Mouse (Mus musculus) forebrain, postnatal 0 days (tissue): ENCODE measurements around the gene Dnajc7. TPM values are rescaled to one million over a fixed set of nuclear protein-coding genes. Genes with fewer than 3 reads are reported as not detected.
A peak's percentile ranks its signal among the peaks of the same experiment; 100 is the strongest.

Source experiments
- ATAC-seq: fragments of 200-750 bp; cut with Nextera tagmentation; 2 replicates; pipeline ENCODE4 v1.8.0; 2017; ENCODE audit warnings: mild to moderate bottlenecking, moderate library complexity
- DNase-seq: peaks from one replicate; pipeline ENCODE4 v3.0.0-alpha.2; 2015
- H3K27ac ChIP-seq: fragments of 300-500 bp; sonication (generic); 2 replicates; pipeline ENCODE4 v1.5.1; 2014; ENCODE audit warnings: low read depth, mild to moderate bottlenecking, antibody characterized with exemption, low read length, moderate library complexity, mixed read lengths
- H3K27me3 ChIP-seq: fragments of 300-500 bp; sonication (generic); 2 replicates; pipeline ENCODE4 v1.6.1; 2014; ENCODE audit warnings: mild to moderate bottlenecking, low read length, mixed read lengths; ENCODE audit not compliant: insufficient read depth
- H3K36me3 ChIP-seq: fragments of 300-500 bp; sonication (generic); 2 replicates; pipeline ENCODE4 v1.6.1; 2014; ENCODE audit warnings: mild to moderate bottlenecking, moderate library complexity; ENCODE audit not compliant: insufficient read depth
- H3K4me1 ChIP-seq: fragments of 300-500 bp; sonication (generic); 2 replicates; pipeline ENCODE4 v1.6.1; 2014; ENCODE audit warnings: antibody characterized with exemption; ENCODE audit not compliant: insufficient read depth
- H3K4me2 ChIP-seq: fragments of 300-500 bp; sonication (generic); 2 replicates; pipeline ENCODE4 v1.6.1; 2014; ENCODE audit warnings: low read depth, mild to moderate bottlenecking, moderate library complexity
- H3K4me3 ChIP-seq: fragments of 300-500 bp; sonication (generic); 2 replicates; pipeline ENCODE4 v1.5.1; 2014; ENCODE audit warnings: low read depth, low read length, mixed read lengths
- H3K9ac ChIP-seq: fragments of 300-500 bp; sonication (generic); 2 replicates; pipeline ENCODE4 v1.6.1; 2014; ENCODE audit warnings: mild to moderate bottlenecking
- H3K9me3 ChIP-seq: fragments of 300-500 bp; sonication (generic); 2 replicates; pipeline ENCODE4 v1.6.1; 2016; ENCODE audit warnings: low read length
- CTCF ChIP-seq: sonication (generic); IDR thresholded peaks from 2 replicates; pipeline ENCODE4 v1.5.1; 2016; ENCODE audit warnings: antibody characterized with exemption, control low read depth, low read depth
- WGBS: fragments of 180-500 bp; shearing (Covaris S2); extraction: QIAGEN DNeasy Blood & Tissue Kit; methylation state at CpG from one replicate; pipeline ENCODE4 v1.1.7; 2014; 5-methylcytosine and 5-hydroxymethylcytosine counted together
- polyA plus RNA-seq: library from polyadenylated mRNA; unstranded; fragments of >200 nt; fragmentation: Nextera tagmentation; extraction: Ambion mirVana; gene quantifications from 2 replicates; pipeline ENCODE4 v1.2.1, GENCODE M21; 2015
- total RNA-seq: library from RNA; depleted of rRNA; stranded (reverse); fragments of >200 nt; gene quantifications from 2 replicates; pipeline ENCODE4 v1.2.3, GENCODE M21; 2014

Gene Dnajc7
- total and polyA plus RNA-seq, 2 experiments from 2014 or later, result 111 to 248 TPM

GRCm38 (mm10) chr11:100608796-100609195 is 11.2 kb downstream of the Dnajc7 start:
- H3K4me2 ChIP-seq, result no peak overlapping the region
- H3K4me3 ChIP-seq, result no peak overlapping the region
- H3K9me3 ChIP-seq, result no peaks in the 10 kb centered on the region
- TF ChIP-seq CTCF, result no peak
- peaks cover 5% of the 10 kb centered on the region; the same call in 1 of the 2 replicates for H3K4me1 ChIP-seq
- H3K27ac ChIP-seq, result no peak overlapping the region
- H3K36me3 ChIP-seq, result no peaks in the 10 kb centered on the region
- H3K27me3 ChIP-seq, result no peaks in the 10 kb centered on the region
- H3K9ac ChIP-seq, result no peak overlapping the region
- 73% methylated on average over 4 of the region's 4 CpGs for WGBS
- ATAC-seq, result no peak
- DNase-seq, result no peak

- WGBS, result 92% methylated on average over 6 of the region's 6 CpGs
These were observed 12.8 kb downstream of the Dnajc7 start for GRCm38 (mm10) chr11:100607121-100607520.

GRCm38 (mm10) chr11:100605451-100605850 is 14.5 kb downstream of the Dnajc7 start:
- H3K27ac ChIP-seq, result no peak overlapping the region
- H3K36me3 ChIP-seq, result peaks cover 7% of the 10 kb centered on the region
- H3K9me3 ChIP-seq, result no peaks in the 10 kb centered on the region
- TF ChIP-seq CTCF, result peak; percentile 11; the same call in 1 of the 2 replicates
- no peak overlapping the region for H3K4me3 ChIP-seq
- H3K4me2 ChIP-seq, result no peak overlapping the region
- H3K4me1 ChIP-seq, result peaks cover 5% of the 10 kb centered on the region; the same call in 1 of the 2 replicates
- DNase-seq (no peak), ATAC-seq (no peak)
- 74% methylated on average over 10 of the region's 10 CpGs for WGBS
- H3K9ac ChIP-seq, result no peak overlapping the region
- H3K27me3 ChIP-seq, result no peaks in the 10 kb centered on the region

More at GRCm38 (mm10) chr11:100607121-100607520, 12.8 kb downstream of the Dnajc7 start:
- ATAC-seq, result no peak
- Histone ChIP-seq H3K9ac (no peak overlapping the region), H3K4me2 (no peak overlapping the region), H3K27ac (no peak overlapping the region), H3K9me3 (no peaks in the 10 kb centered on the region), H3K4me3 (no peak overlapping the region), H3K36me3 (no peaks in the 10 kb centered on the region), H3K4me1 (peaks cover 5% of the 10 kb centered on the region; the same call in 1 of the 2 replicates), H3K27me3 (no peaks in the 10 kb centered on the region)
- DNase-seq, result no peak
- no peak for TF ChIP-seq CTCF

- Histone ChIP-seq H3K9ac (no peak overlapping the region), H3K4me3 (no peak overlapping the region), H3K27me3 (no peaks in the 10 kb centered on the region), H3K36me3 (peaks cover 12% of the 10 kb centered on the region), H3K9me3 (no peaks in the 10 kb centered on the region), H3K4me1 (peaks cover 5% of the 10 kb centered on the region; the same call in 1 of the 2 replicates), H3K4me2 (no peak overlapping the region), H3K27ac (peak overlapping the region; percentile 40)
- ATAC-seq (peak; percentile 45; the same call in 1 of the 2 replicates), DNase-seq (peak; percentile 56)
- no peak for TF ChIP-seq CTCF
- 68% methylated on average over 4 of the region's 4 CpGs for WGBS
These were observed 15.5 kb downstream of the Dnajc7 start for GRCm38 (mm10) chr11:100604321-100605005.

- 69% methylated on average over 8 of the region's 8 CpGs for whole genome bisulfite sequencing
- H3K27me3 ChIP-seq, result no peaks in the 10 kb centered on the region
- H3K4me1 ChIP-seq, result peaks cover 5% of the 10 kb centered on the region; the same call in 1 of the 2 replicates
- no peak for DNase-seq
- H3K4me2 ChIP-seq, result no peak overlapping the region
- peaks cover 18% of the 10 kb centered on the region for H3K36me3 ChIP-seq
- no peak overlapping the region for H3K4me3 ChIP-seq
- no peak for ATAC-seq
- no peak for TF ChIP-seq CTCF
- no peak overlapping the region for H3K9ac ChIP-seq
- H3K9me3 ChIP-seq, result no peaks in the 10 kb centered on the region
- H3K27ac ChIP-seq, result no peak overlapping the region
These were observed 16.2 kb downstream of the Dnajc7 start for GRCm38 (mm10) chr11:100603813-100604212.

- H3K27ac ChIP-seq, result no peak overlapping the region
- H3K9ac ChIP-seq, result no peak overlapping the region
- no peak overlapping the region for H3K4me3 ChIP-seq
- H3K27me3 ChIP-seq, result no peaks in the 10 kb centered on the region
- peaks cover 25% of the 10 kb centered on the region for H3K36me3 ChIP-seq
- H3K9me3 ChIP-seq, result no peaks in the 10 kb centered on the region
- no peak for ATAC-seq
- DNase-seq, result no peak
- 92% methylated on average over 9 of the region's 9 CpGs for WGBS
- TF ChIP-seq CTCF, result no peak
- H3K4me1 ChIP-seq, result peaks cover 5% of the 10 kb centered on the region; the same call in 1 of the 2 replicates
- H3K4me2 ChIP-seq, result no peak overlapping the region
These were observed 16.8 kb downstream of the Dnajc7 start for GRCm38 (mm10) chr11:100603155-100603554.

- no peak for ATAC-seq
- WGBS, result 94% methylated on average over 3 of the region's 3 CpGs
- Histone ChIP-seq H3K9ac (no peak overlapping the region), H3K4me1 (peaks cover 5% of the 10 kb centered on the region; the same call in 1 of the 2 replicates), H3K27me3 (no peaks in the 10 kb centered on the region), H3K4me3 (no peak overlapping the region), H3K27ac (no peak overlapping the region), H3K4me2 (no peak overlapping the region), H3K36me3 (peaks cover 43% of the 10 kb centered on the region), H3K9me3 (no peaks in the 10 kb centered on the region)
- TF ChIP-seq CTCF, result no peak
- DNase-seq, result no peak
These were observed 18.6 kb downstream of the Dnajc7 start for GRCm38 (mm10) chr11:100601372-100601771.
